Mouse (Mus musculus): Measurements from ENCODE around the gene Hsd17b7. TPM values are rescaled to one million over a fixed set of nuclear protein-coding genes. Genes with fewer than 3 reads are reported as not detected.
"Not testable (repeated sequence)": the region's sequence is repeated elsewhere in the genome, so short reads cannot be mapped to it uniquely, and the experiment has no call there.

Gene Hsd17b7
- 26.0 and 29.6 TPM in 2 replicates for polyA plus RNA-seq (2016; fragmentation: Nextera tagmentation; extraction: Ambion mirVana)

- 2% methylated on average over 48 of the region's 48 CpGs for WGBS
- Histone ChIP-seq H3K27ac (replicated peaks) (peak within 1 kb of the TSS; percentile 88), H3K4me3 (peak within 1 kb of the TSS; percentile 75), H3K27me3 (ENCODE audit: low read depth, poor library complexity, severe bottlenecking) (no peaks in the 10 kb centered on the region), H3K36me3 (peaks cover 34% of the 10 kb centered on the region), H3K9me3 (replicated peaks) (no peaks in the 10 kb centered on the region), H3K4me1 (peaks cover 24% of the 10 kb centered on the region)
- DNase-seq (ENCODE audit: low spot score), result peak; percentile 99
These were observed at the start of gene Hsd17b7 for GRCm38 (mm10) chr1:169968792-169969515. Gene Hsd17b7 (minus strand): TSS chr1:169969241.

DNA sequence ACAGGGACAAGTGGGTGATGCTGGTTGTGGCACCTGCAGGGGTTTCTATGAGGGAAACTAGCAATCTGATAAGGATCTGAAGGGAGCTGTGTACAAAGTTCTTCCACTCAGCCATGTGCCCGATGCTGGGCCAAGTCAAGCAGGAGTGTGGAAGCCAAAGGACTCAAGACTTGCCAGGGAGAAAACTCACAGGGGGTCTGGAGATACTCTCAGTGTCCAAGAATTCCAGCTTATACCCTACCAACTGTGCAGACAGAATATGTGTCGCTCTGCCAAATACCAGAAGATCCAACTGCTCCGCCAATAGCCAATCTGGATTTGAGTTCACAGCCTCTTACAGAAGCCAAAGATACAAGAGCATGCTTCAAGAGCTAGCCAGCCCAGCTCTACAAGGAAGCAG, 45.7 kb upstream of the Hsd17b7 start:
- H3K36me3 ChIP-seq, result no peaks in the 10 kb centered on the region; the same call in 1 of the 2 replicates

DNA sequence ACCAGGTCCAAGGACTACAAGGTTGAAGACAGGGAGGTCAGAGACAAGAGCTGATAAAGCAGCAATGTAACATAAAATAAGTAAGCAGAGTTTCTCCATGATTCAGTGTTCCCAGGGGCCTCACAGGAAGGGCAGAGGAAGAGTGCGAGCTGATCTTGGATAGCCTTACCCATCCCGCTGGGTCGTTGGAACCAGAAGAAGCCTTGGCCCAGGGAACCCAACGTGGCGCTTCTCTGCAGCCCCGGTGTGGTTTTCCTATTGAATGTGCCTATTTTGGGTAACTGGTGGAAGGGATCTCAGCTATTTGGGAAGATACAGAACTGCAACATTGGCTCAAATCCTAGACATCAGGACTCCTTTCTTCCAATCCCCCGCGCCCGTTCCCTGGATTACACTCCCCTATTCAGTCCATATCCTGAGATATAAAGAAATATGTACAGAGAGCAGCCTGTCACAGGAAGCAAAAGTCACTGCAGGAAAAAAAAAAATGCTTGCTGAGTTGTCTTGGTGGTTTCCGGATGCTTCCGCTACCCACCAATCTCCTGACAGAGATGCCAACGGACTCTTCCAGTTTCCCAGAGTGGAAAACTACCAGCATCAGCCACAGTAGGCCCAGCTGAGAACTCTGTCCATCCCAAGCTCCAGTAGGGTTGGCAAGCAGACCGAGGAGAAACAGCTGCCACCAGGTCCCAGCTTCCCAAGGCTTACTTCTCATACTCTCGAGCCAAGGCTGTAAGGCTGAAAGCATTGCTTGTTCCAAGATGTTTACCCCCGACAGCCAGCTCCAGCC, 41.9 kb upstream of the Hsd17b7 start:
- Histone ChIP-seq H3K4me1 (no peaks in the 10 kb centered on the region), H3K27ac (replicated peaks) (no peak overlapping the region), H3K36me3 (no peaks in the 10 kb centered on the region), H3K27me3 (ENCODE audit: low read depth, poor library complexity, severe bottlenecking) (no peaks in the 10 kb centered on the region), H3K9me3 (replicated peaks) (peaks cover 7% of the 10 kb centered on the region), H3K4me3 (no peak overlapping the region)
- no peak for DNase-seq (ENCODE audit: low spot score)
- WGBS, result 95% methylated on average over 15 of the region's 15 CpGs

More for the DNA sequence above, 45.7 kb upstream of the Hsd17b7 start:
- H3K9me3 ChIP-seq (replicated peaks), result peaks cover 45% of the 10 kb centered on the region
- 89% methylated on average over 3 of the region's 3 CpGs for WGBS
- H3K4me1 ChIP-seq, result no peaks in the 10 kb centered on the region
- H3K27me3 ChIP-seq (ENCODE audit: low read depth, poor library complexity, severe bottlenecking), result no peaks in the 10 kb centered on the region
- DNase-seq (ENCODE audit: low spot score), result no peak
- no peak overlapping the region for H3K4me3 ChIP-seq
- no peak overlapping the region for H3K27ac ChIP-seq (replicated peaks)

DNA sequence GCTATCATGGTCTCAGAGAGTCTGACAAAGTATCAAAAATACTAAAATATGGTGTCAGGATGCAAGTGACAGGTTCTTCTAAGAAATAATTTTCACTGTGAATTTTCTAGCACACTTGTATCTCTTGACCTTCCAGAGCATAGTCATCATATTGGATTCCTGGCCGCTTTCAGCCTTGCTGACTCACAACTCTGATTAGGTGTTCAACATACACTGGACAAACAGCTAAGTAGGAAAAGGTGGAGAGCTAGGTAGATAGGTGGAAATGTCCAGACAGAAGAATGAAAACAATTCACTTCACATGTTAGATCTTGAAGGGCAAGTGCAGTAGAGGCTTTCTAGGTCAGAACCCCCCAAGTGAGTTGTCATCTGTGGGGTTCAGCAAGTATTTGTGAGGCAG, 40.3 kb upstream of the Hsd17b7 start:
- no peak overlapping the region for H3K27ac ChIP-seq (replicated peaks)
- no peaks in the 10 kb centered on the region for H3K4me1 ChIP-seq
- DNase-seq (ENCODE audit: low spot score), result no peak
- 100% methylated on average over 1 of the region's 1 CpGs for WGBS
- no peaks in the 10 kb centered on the region for H3K36me3 ChIP-seq
- H3K4me3 ChIP-seq, result no peak overlapping the region
- H3K27me3 ChIP-seq (ENCODE audit: low read depth, poor library complexity, severe bottlenecking), result no peaks in the 10 kb centered on the region
- H3K9me3 ChIP-seq (replicated peaks), result no peaks in the 10 kb centered on the region

GRCm38 (mm10) chr1:170008432-170009220, 39.6 kb upstream of the Hsd17b7 start:
- DNase-seq (ENCODE audit: low spot score), result no peak

DNA sequence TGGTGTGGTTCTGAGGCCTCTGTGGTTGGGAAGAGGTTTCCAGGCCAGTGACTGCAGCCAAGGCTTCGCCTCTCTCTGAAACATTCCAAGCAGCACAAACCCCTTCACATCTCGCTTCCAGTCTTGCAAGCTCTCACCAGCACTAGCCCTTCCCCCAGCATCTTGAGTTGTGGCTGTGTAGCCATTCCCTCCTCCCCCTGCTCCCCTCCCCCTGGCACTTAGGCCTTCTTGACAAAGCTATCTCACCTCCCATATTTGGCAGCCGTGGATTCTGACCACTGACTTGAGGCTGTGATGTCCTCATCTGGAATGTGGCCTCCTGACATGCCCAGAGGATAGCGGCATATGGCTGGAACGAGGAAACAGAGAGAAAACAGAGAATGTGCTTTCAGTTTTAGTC, 37.5 kb upstream of the Hsd17b7 start:
- no peak for DNase-seq (ENCODE audit: low spot score)
- Histone ChIP-seq H3K9me3 (replicated peaks) (no peaks in the 10 kb centered on the region), H3K36me3 (no peaks in the 10 kb centered on the region), H3K27ac (replicated peaks) (no peak overlapping the region), H3K4me1 (no peaks in the 10 kb centered on the region), H3K27me3 (ENCODE audit: low read depth, poor library complexity, severe bottlenecking) (no peaks in the 10 kb centered on the region), H3K4me3 (no peak overlapping the region)
- WGBS, result 72% methylated on average over 5 of the region's 5 CpGs

More at GRCm38 (mm10) chr1:170008432-170009220, 39.6 kb upstream of the Hsd17b7 start:
- no peaks in the 10 kb centered on the region for H3K4me1 ChIP-seq
- H3K27me3 ChIP-seq (ENCODE audit: low read depth, poor library complexity, severe bottlenecking), result no peaks in the 10 kb centered on the region
- no peak overlapping the region for H3K4me3 ChIP-seq
- 93% methylated on average over 13 of the region's 13 CpGs for WGBS
- H3K9me3 ChIP-seq (replicated peaks), result no peaks in the 10 kb centered on the region
- H3K36me3 ChIP-seq, result no peaks in the 10 kb centered on the region
- no peak overlapping the region for H3K27ac ChIP-seq (replicated peaks)

- WGBS, result 78% methylated on average over 3 of the region's 3 CpGs
- Histone ChIP-seq H3K36me3 (no peaks in the 10 kb centered on the region), H3K27ac (replicated peaks) (no peak overlapping the region), H3K4me1 (no peaks in the 10 kb centered on the region), H3K4me3 (no peak overlapping the region), H3K27me3 (ENCODE audit: low read depth, poor library complexity, severe bottlenecking) (no peaks in the 10 kb centered on the region), H3K9me3 (replicated peaks) (no peaks in the 10 kb centered on the region)
- DNase-seq (ENCODE audit: low spot score), result no peak
These were observed 36.3 kb upstream of the Hsd17b7 start for GRCm38 (mm10) chr1:170005297-170005696.

GRCm38 (mm10) chr1:169993901-169994300, 24.9 kb upstream of the Hsd17b7 start:
- not testable (repeated sequence) for H3K9me3 ChIP-seq (replicated peaks); H3K4me3 ChIP-seq; H3K4me1 ChIP-seq; H3K27me3 ChIP-seq (ENCODE audit: low read depth, poor library complexity, severe bottlenecking); DNase-seq (ENCODE audit: low spot score); H3K36me3 ChIP-seq; H3K27ac ChIP-seq (replicated peaks)
- 91% methylated on average over 6 of the region's 6 CpGs for WGBS

- Histone ChIP-seq H3K4me3 (no peak overlapping the region), H3K36me3 (no peaks in the 10 kb centered on the region), H3K27me3 (ENCODE audit: low read depth, poor library complexity, severe bottlenecking) (no peaks in the 10 kb centered on the region), H3K9me3 (replicated peaks) (no peaks in the 10 kb centered on the region), H3K4me1 (no peaks in the 10 kb centered on the region), H3K27ac (replicated peaks) (no peak overlapping the region)
- WGBS, result 78% methylated on average over 1 of the region's 1 CpGs
- no peak for DNase-seq (ENCODE audit: low spot score)
These were observed 17.1 kb upstream of the Hsd17b7 start for GRCm38 (mm10) chr1:169986166-169986565.

- Histone ChIP-seq H3K27me3 (ENCODE audit: low read depth, poor library complexity, severe bottlenecking) (no peaks in the 10 kb centered on the region), H3K4me3 (no peak overlapping the region), H3K27ac (replicated peaks) (no peak overlapping the region), H3K36me3 (no peaks in the 10 kb centered on the region), H3K9me3 (replicated peaks) (no peaks in the 10 kb centered on the region), H3K4me1 (no peaks in the 10 kb centered on the region)
- WGBS, result 87% methylated on average over 4 of the region's 4 CpGs
- DNase-seq (ENCODE audit: low spot score), result no peak
These were observed 8.6 kb upstream of the Hsd17b7 start for GRCm38 (mm10) chr1:169977621-169978020.

GRCm38 (mm10) chr1:169971998-169972397, 3.0 kb upstream of the Hsd17b7 start:
- Histone ChIP-seq H3K27me3 (ENCODE audit: low read depth, poor library complexity, severe bottlenecking) (no peaks in the 10 kb centered on the region), H3K27ac (replicated peaks) (no peak overlapping the region), H3K36me3 (peaks cover 3% of the 10 kb centered on the region), H3K4me1 (peaks cover 24% of the 10 kb centered on the region), H3K9me3 (replicated peaks) (no peaks in the 10 kb centered on the region), H3K4me3 (no peak overlapping the region)
- DNase-seq (ENCODE audit: low spot score), result no peak
- 91% methylated on average over 2 of the region's 2 CpGs for WGBS

- H3K4me1 ChIP-seq, result peaks cover 24% of the 10 kb centered on the region
- no peaks in the 10 kb centered on the region for H3K9me3 ChIP-seq (replicated peaks)
- WGBS, result 96% methylated on average over 4 of the region's 4 CpGs
- no peak overlapping the region for H3K27ac ChIP-seq (replicated peaks)
- H3K36me3 ChIP-seq, result peaks cover 14% of the 10 kb centered on the region
- H3K4me3 ChIP-seq, result no peak overlapping the region
- no peak for DNase-seq (ENCODE audit: low spot score)
- no peaks in the 10 kb centered on the region for H3K27me3 ChIP-seq (ENCODE audit: low read depth, poor library complexity, severe bottlenecking)
These were observed 1.9 kb upstream of the Hsd17b7 start for GRCm38 (mm10) chr1:169970936-169971335.

Measured in midbrain, embryonic 10.5 days (tissue).